Mouse (Mus musculus) neural tube, embryonic 15.5 days (tissue): ENCODE measurements around the gene Ugt3a1. TPM values are rescaled to one million over a fixed set of nuclear protein-coding genes. Genes with fewer than 3 reads are reported as not detected.
"Not testable (repeated sequence)": the region's sequence is repeated elsewhere in the genome, so short reads cannot be mapped to it uniquely, and the experiment has no call there.

ENCODE experiments used
- ATAC-seq: fragments of 200-750 bp; cut with Nextera tagmentation; 2 replicates; pipeline ENCODE4 v1.8.0; 2017; ENCODE audit warnings: mild to moderate bottlenecking, moderate TSS enrichment, moderate library complexity; ENCODE audit not compliant: low FRiP score
- H3K27ac ChIP-seq: fragments of 300-500 bp; sonication (generic); replicated peaks from 2 replicates; pipeline ENCODE4 v1.5.1; 2015; ENCODE audit warnings: mild to moderate bottlenecking, inconsistent platforms
- H3K27me3 ChIP-seq: fragments of 300-500 bp; sonication (generic); replicated peaks from 2 replicates; pipeline ENCODE4 v1.6.1; 2015; ENCODE audit warnings: inconsistent platforms
- H3K36me3 ChIP-seq: fragments of 300-500 bp; sonication (generic); 2 replicates; pipeline ENCODE4 v1.6.1; 2015; ENCODE audit warnings: inconsistent platforms
- H3K4me1 ChIP-seq: fragments of 300-500 bp; sonication (generic); 2 replicates; pipeline ENCODE4 v1.6.1; 2015; ENCODE audit warnings: inconsistent platforms
- H3K4me2 ChIP-seq: fragments of 300-500 bp; sonication (generic); 2 replicates; pipeline ENCODE4 v1.6.1; 2015; ENCODE audit warnings: inconsistent platforms, mild to moderate bottlenecking, moderate library complexity
- H3K4me3 ChIP-seq: fragments of 300-500 bp; sonication (generic); replicated peaks from 2 replicates; pipeline ENCODE4 v1.5.1; 2015; ENCODE audit warnings: mild to moderate bottlenecking, inconsistent platforms
- H3K9ac ChIP-seq: fragments of 300-500 bp; sonication (generic); replicated peaks from 2 replicates; pipeline ENCODE4 v1.6.1; 2015; ENCODE audit warnings: mild to moderate bottlenecking, inconsistent platforms
- H3K9me3 ChIP-seq: fragments of 300-500 bp; sonication (generic); replicated peaks from 2 replicates; pipeline ENCODE4 v1.6.1; 2016; ENCODE audit warnings: inconsistent platforms
- WGBS: fragments of 180-500 bp; shearing (Covaris S2); methylation state at CpG from one replicate; pipeline ENCODE4 v1.1.7; 2015; ENCODE audit warnings: mixed read lengths; 5-methylcytosine and 5-hydroxymethylcytosine counted together
- polyA plus RNA-seq: library from polyadenylated mRNA; unstranded; fragments of >200 nt; fragmentation: Nextera tagmentation; extraction: Ambion mirVana; gene quantifications from 2 replicates; pipeline ENCODE4 v1.2.1, GENCODE M21; 2015

The Ugt3a1 gene
- not detected in 2 replicates for polyA plus RNA-seq

DNA sequence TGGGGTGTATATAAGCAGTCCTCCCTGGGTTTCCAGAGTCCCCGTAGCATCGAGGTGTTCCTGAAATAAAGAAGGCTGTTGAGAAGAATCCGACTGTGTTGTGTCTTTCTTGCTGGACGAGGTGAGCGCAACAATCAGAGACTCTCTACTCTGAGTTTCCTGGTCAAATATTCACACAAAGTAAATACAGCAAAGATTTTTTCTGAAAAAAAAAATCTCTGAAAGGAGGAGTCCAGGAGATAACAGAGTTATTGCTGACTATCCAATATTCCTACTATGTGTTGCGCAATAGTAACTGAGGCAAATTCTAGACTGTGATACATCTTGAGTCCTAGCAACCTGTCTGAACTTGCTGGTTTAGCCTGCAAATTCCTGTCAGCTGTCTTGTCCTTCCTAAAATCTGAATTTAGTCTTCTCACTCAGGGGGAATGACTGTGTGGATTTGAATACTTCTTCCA, at the start of gene Ugt3a1:
Gene Ugt3a1, plus strand, starts transcription at position 51 of the 458 bp plus-strand sequence.
- 93% methylated on average over 6 of the region's 6 CpGs for WGBS
- Histone ChIP-seq H3K4me2 (no peak within 1 kb of the TSS), H3K9me3 (no peaks in the 10 kb centered on the region), H3K27me3 (no peaks in the 10 kb centered on the region), H3K36me3 (no peaks in the 10 kb centered on the region), H3K9ac (no peak within 1 kb of the TSS), H3K27ac (no peak within 1 kb of the TSS), H3K4me1 (no peaks in the 10 kb centered on the region), H3K4me3 (no peak within 1 kb of the TSS)
- ATAC-seq = no peak

GRCm38 (mm10) chr15:9230917-9231316, 45.8 kb upstream of the Ugt3a1 start:
- H3K9me3 ChIP-seq, H3K4me1 ChIP-seq, ATAC-seq, H3K4me2 ChIP-seq, H3K9ac ChIP-seq, H3K27me3 ChIP-seq, H3K36me3 ChIP-seq, H3K4me3 ChIP-seq, H3K27ac ChIP-seq: not testable (repeated sequence)
- 83% methylated on average over 4 of the region's 4 CpGs for WGBS

DNA sequence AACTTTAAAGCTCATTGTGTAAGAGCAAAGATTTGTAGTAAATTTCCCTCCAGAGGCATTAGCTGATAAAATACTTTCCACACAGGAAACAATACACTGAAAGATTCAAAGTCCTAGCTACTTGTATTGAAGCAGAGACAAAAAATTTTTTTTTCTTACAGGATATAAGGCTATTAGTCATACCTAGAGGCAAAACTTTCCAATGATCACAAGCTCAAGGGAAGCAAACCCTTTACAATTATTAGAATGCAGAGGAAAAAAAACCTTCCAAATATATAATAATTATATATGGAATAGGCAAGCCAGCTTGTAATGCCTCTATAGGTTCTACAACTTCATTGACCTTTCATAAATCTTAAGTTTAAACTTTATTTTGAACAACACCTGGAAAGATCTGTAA, 30.3 kb upstream of the Ugt3a1 start:
- Histone ChIP-seq H3K4me3 (no peak overlapping the region), H3K9me3 (no peaks in the 10 kb centered on the region), H3K36me3 (no peaks in the 10 kb centered on the region), H3K4me1 (no peaks in the 10 kb centered on the region), H3K27ac (no peak overlapping the region), H3K27me3 (no peaks in the 10 kb centered on the region), H3K4me2 (no peak overlapping the region), H3K9ac (no peak overlapping the region)
- ATAC-seq = no peak

DNA sequence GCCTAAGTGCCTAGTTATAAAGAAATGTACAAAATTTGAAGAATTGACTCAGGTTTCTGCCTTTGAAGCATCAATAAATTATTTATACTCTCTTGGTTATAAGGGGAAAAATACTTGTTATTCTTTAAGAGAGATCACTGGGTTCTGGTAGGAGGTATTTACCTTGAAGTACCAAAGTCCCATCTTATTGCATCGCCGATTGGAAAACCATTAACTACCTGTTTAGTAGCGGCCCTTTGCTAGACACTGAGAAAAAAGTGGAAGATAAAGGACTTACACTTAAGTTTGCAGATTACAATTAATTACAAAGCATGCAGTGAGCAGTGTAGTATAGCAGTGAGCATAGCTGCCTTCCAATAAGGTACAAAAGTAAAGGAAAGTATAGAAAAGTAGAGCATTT, 23.8 kb upstream of the Ugt3a1 start:
- Histone ChIP-seq H3K4me2 (no peak overlapping the region), H3K36me3 (no peaks in the 10 kb centered on the region), H3K4me3 (no peak overlapping the region), H3K4me1 (no peaks in the 10 kb centered on the region), H3K27me3 (no peaks in the 10 kb centered on the region), H3K9me3 (no peaks in the 10 kb centered on the region), H3K27ac (no peak overlapping the region), H3K9ac (no peak overlapping the region)
- WGBS = 95% methylated on average over 3 of the region's 3 CpGs
- no peak for ATAC-seq

- Histone ChIP-seq H3K27ac (no peak overlapping the region), H3K27me3 (no peaks in the 10 kb centered on the region), H3K9ac (no peak overlapping the region), H3K4me2 (no peak overlapping the region), H3K9me3 (no peaks in the 10 kb centered on the region), H3K4me1 (no peaks in the 10 kb centered on the region), H3K36me3 (no peaks in the 10 kb centered on the region), H3K4me3 (no peak overlapping the region)
- WGBS = 84% methylated on average over 3 of the region's 3 CpGs
- no peak for ATAC-seq
Observed at GRCm38 (mm10) chr15:9260621-9261020, 16.1 kb upstream of the Ugt3a1 start.

GRCm38 (mm10) chr15:9271876-9272275, 4.8 kb upstream of the Ugt3a1 start:
- Histone ChIP-seq H3K4me3 (no peak overlapping the region), H3K27ac (no peak overlapping the region), H3K4me1 (no peaks in the 10 kb centered on the region), H3K9me3 (no peaks in the 10 kb centered on the region), H3K9ac (no peak overlapping the region), H3K36me3 (no peaks in the 10 kb centered on the region), H3K4me2 (no peak overlapping the region), H3K27me3 (no peaks in the 10 kb centered on the region)
- ATAC-seq = no peak
- WGBS = 89% methylated on average over 7 of the region's 7 CpGs

- no peak for ATAC-seq
- no peak overlapping the region for H3K9ac ChIP-seq
- no peaks in the 10 kb centered on the region for H3K4me1 ChIP-seq
- no peaks in the 10 kb centered on the region for H3K9me3 ChIP-seq
- H3K27me3 ChIP-seq = no peaks in the 10 kb centered on the region
- no peak overlapping the region for H3K4me2 ChIP-seq
- no peak overlapping the region for H3K27ac ChIP-seq
- H3K4me3 ChIP-seq = no peak overlapping the region
- WGBS = 91% methylated on average over 3 of the region's 3 CpGs
- no peaks in the 10 kb centered on the region for H3K36me3 ChIP-seq
Observed at GRCm38 (mm10) chr15:9279026-9279425, 2.3 kb downstream of the Ugt3a1 start.

DNA sequence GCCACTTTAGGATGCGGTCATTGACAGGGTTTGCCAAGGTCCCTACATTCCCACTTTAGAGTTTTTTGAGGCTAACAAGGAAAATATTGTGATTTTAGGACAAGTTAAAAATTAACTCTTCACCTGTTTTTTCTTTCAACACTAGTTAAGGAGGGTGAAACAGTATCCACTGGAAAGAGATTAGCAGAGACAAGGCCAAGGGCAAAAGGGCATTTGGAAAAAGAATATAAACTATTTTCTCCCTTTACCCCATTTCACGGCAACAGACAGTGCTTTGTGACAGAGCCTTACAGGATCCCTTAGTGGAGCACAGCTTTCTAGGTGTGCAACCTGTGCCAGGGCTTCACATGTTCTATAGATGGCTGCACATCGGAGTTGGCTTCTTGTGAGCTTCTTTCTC, 2.9 kb downstream of the Ugt3a1 start:
- Histone ChIP-seq H3K4me3 (no peak overlapping the region), H3K4me2 (no peak overlapping the region), H3K9ac (no peak overlapping the region), H3K9me3 (no peaks in the 10 kb centered on the region), H3K4me1 (no peaks in the 10 kb centered on the region), H3K27ac (no peak overlapping the region), H3K36me3 (no peaks in the 10 kb centered on the region), H3K27me3 (no peaks in the 10 kb centered on the region)
- no peak for ATAC-seq
- 93% methylated on average over 3 of the region's 3 CpGs for WGBS

DNA sequence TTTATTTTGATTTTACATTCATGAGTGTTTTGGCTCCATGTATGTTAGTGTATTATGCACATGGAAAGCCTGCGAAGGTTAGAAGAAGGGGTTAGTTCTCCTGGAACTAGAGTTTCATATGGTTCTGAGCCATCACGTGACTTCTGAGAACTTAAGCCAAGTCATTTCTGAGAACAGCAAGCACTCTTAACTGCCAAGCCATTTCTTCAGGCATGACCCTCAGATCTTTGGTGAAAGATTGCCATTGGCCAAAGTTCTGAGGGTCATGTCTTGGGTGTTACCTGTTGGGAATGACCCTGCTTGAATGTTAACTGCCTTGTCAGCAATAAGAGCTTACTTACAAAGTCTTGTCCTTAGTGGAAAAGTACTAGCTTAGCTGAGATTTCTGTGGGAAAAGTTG, 6.5 kb downstream of the Ugt3a1 start:
- no peaks in the 10 kb centered on the region for H3K4me1 ChIP-seq
- ATAC-seq = no peak
- no peak overlapping the region for H3K27ac ChIP-seq
- WGBS = 92% methylated on average over 2 of the region's 2 CpGs
- no peaks in the 10 kb centered on the region for H3K9me3 ChIP-seq
- no peak overlapping the region for H3K4me3 ChIP-seq
- no peaks in the 10 kb centered on the region for H3K27me3 ChIP-seq
- no peaks in the 10 kb centered on the region for H3K36me3 ChIP-seq
- no peak overlapping the region for H3K9ac ChIP-seq
- no peak overlapping the region for H3K4me2 ChIP-seq

GRCm38 (mm10) chr15:9289660-9290059, 13.0 kb downstream of the Ugt3a1 start:
- H3K27ac ChIP-seq = no peak overlapping the region
- no peak overlapping the region for H3K9ac ChIP-seq
- H3K4me1 ChIP-seq = no peaks in the 10 kb centered on the region
- no peak for ATAC-seq
- no peak overlapping the region for H3K4me3 ChIP-seq
- H3K9me3 ChIP-seq = no peaks in the 10 kb centered on the region
- no peaks in the 10 kb centered on the region for H3K27me3 ChIP-seq
- no peak overlapping the region for H3K4me2 ChIP-seq
- no peaks in the 10 kb centered on the region for H3K36me3 ChIP-seq
- WGBS = 65% methylated on average over 2 of the region's 2 CpGs

DNA sequence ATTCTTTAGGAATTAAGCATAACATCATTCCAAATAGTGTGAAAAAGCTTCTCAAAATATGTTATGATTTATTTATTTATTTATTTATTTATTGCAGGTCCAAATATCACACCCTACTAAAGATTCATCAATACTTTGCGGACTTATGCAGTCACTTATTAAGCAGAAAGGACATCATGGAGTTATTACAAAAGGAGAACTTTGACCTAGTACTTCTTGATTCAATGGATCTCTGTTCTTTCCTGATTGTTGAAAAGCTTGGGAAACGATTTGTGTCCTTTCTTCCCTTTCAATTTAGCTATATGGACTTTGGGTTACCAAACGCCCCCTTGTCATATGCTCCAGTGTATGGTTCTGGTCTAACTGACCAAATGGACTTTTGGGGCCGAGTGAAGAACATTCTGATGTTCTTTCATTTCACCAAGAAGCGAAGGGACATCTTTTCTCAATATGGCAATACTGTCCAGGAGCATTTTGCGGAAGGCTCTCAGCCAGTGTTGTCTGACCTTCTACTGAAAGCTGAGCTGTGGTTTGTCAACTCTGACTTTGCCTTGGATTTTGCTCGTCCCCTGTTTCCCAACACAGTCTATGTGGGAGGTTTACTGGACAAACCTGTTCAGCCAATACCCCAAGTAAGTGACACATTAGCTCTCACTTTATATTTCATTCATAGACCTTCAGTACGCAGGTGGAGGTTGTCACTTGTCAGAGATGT, 29.4 kb downstream of the Ugt3a1 start:
- Histone ChIP-seq H3K9me3 (no peaks in the 10 kb centered on the region), H3K36me3 (no peaks in the 10 kb centered on the region), H3K27me3 (no peaks in the 10 kb centered on the region), H3K4me1 (no peaks in the 10 kb centered on the region), H3K4me3 (no peak overlapping the region), H3K27ac (no peak overlapping the region), H3K4me2 (no peak overlapping the region), H3K9ac (no peak overlapping the region)
- ATAC-seq = no peak
- 88% methylated on average over 8 of the region's 8 CpGs for WGBS

DNA sequence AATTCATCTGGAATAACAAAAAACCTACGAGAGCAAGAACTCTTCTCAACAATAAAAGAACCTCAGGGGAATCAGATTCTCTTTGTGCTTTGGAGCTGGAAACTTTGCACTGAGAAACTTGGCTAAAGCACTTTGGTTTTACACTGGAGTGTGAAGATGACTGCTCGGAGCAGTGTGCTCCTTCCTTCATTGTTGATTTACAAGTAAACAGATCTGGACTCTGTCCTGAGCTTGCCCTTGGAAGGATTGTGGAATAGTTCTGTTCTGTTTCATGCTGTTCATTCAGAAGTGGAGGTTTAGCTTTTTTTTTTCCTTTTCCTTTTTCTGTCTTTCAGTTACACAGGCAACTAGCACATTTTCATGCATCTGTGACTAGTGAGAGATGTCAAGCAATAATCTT, 57.9 kb downstream of the Ugt3a1 start:
- H3K9me3 ChIP-seq = no peaks in the 10 kb centered on the region
- no peak for ATAC-seq
- H3K4me3 ChIP-seq = no peak overlapping the region
- WGBS = 73% methylated on average over 2 of the region's 2 CpGs
- H3K27me3 ChIP-seq = no peaks in the 10 kb centered on the region
- H3K4me2 ChIP-seq = no peak overlapping the region
- no peak overlapping the region for H3K27ac ChIP-seq
- no peaks in the 10 kb centered on the region for H3K4me1 ChIP-seq
- no peaks in the 10 kb centered on the region for H3K36me3 ChIP-seq
- no peak overlapping the region for H3K9ac ChIP-seq
